Mouse (Mus musculus): ENCODE measurements around the gene Cyp4f17. TPM values are rescaled to one million over a fixed set of nuclear protein-coding genes. Genes with fewer than 3 reads are reported as not detected.

Gene Cyp4f17
- 4.1 and 5.8 TPM in 2 replicates for polyA plus RNA-seq (2014; fragmentation: Nextera tagmentation; extraction: Ambion mirVana)

GRCm38 (mm10) chr17:32505851-32506728 lies at the start of gene Cyp4f17:
Gene Cyp4f17 (plus strand): TSS chr17:32506050.
- H3K36me3 ChIP-seq (ENCODE audit: control insufficient read depth, insufficient read depth, low read length), result no peaks in the 10 kb centered on the region
- H3K27ac ChIP-seq (ENCODE audit: low read depth, low read length), result peak within 1 kb of the TSS; percentile 68
- WGBS, result under 1% methylated on average over 30 of the region's 30 CpGs
- peak within 1 kb of the TSS; percentile 67 for H3K9ac ChIP-seq (ENCODE audit: low read length)
- peak within 1 kb of the TSS; percentile 83 for H3K4me2 ChIP-seq (ENCODE audit: low read length)
- no peaks in the 10 kb centered on the region for H3K27me3 ChIP-seq (replicated peaks; ENCODE audit: control insufficient read depth, insufficient read depth, low read length)
- peak within 1 kb of the TSS; percentile 43 for H3K4me3 ChIP-seq (ENCODE audit: low read depth, low read length)
- peak; percentile 69 for DNase-seq (ENCODE audit: low spot score)
- ATAC-seq, result peak; percentile 92
- no peaks in the 10 kb centered on the region for H3K9me3 ChIP-seq (replicated peaks; ENCODE audit: control insufficient read depth, low read length)
- peaks cover 5% of the 10 kb centered on the region for H3K4me1 ChIP-seq (ENCODE audit: control insufficient read depth, insufficient read depth, low read length)

GRCm38 (mm10) chr17:32468494-32468893 lies 37.4 kb upstream of the Cyp4f17 start:
- Histone ChIP-seq H3K9ac (ENCODE audit: low read length) (no peak overlapping the region), H3K9me3 (replicated peaks; ENCODE audit: control insufficient read depth, low read length) (no peaks in the 10 kb centered on the region), H3K36me3 (ENCODE audit: control insufficient read depth, insufficient read depth, low read length) (no peaks in the 10 kb centered on the region), H3K4me2 (ENCODE audit: low read length) (no peak overlapping the region), H3K27me3 (replicated peaks; ENCODE audit: control insufficient read depth, insufficient read depth, low read length) (no peaks in the 10 kb centered on the region), H3K4me3 (ENCODE audit: low read depth, low read length) (no peak overlapping the region), H3K4me1 (ENCODE audit: control insufficient read depth, insufficient read depth, low read length) (no peaks in the 10 kb centered on the region), H3K27ac (ENCODE audit: low read depth, low read length) (no peak overlapping the region)
- whole genome bisulfite sequencing, result 61% methylated on average over 7 of the region's 7 CpGs
- DNase-seq (ENCODE audit: low spot score) (no peak), ATAC-seq (no peak)

- ATAC-seq (no peak), DNase-seq (ENCODE audit: low spot score) (no peak)
- Histone ChIP-seq H3K9me3 (replicated peaks; ENCODE audit: control insufficient read depth, low read length) (no peaks in the 10 kb centered on the region), H3K9ac (ENCODE audit: low read length) (no peak overlapping the region), H3K4me3 (ENCODE audit: low read depth, low read length) (no peak overlapping the region), H3K27me3 (replicated peaks; ENCODE audit: control insufficient read depth, insufficient read depth, low read length) (no peaks in the 10 kb centered on the region), H3K4me1 (ENCODE audit: control insufficient read depth, insufficient read depth, low read length) (no peaks in the 10 kb centered on the region), H3K27ac (ENCODE audit: low read depth, low read length) (no peak overlapping the region), H3K36me3 (ENCODE audit: control insufficient read depth, insufficient read depth, low read length) (no peaks in the 10 kb centered on the region), H3K4me2 (ENCODE audit: low read length) (no peak overlapping the region)
- WGBS, result 90% methylated on average over 4 of the region's 4 CpGs
Observed at GRCm38 (mm10) chr17:32470795-32471194, 35.1 kb upstream of the Cyp4f17 start.

GRCm38 (mm10) chr17:32472176-32472575 lies 33.7 kb upstream of the Cyp4f17 start:
- no peaks in the 10 kb centered on the region for H3K27me3 ChIP-seq (replicated peaks; ENCODE audit: control insufficient read depth, insufficient read depth, low read length)
- no peak overlapping the region for H3K4me2 ChIP-seq (ENCODE audit: low read length)
- H3K4me3 ChIP-seq (ENCODE audit: low read depth, low read length), result no peak overlapping the region
- no peak overlapping the region for H3K27ac ChIP-seq (ENCODE audit: low read depth, low read length)
- no peak overlapping the region for H3K9ac ChIP-seq (ENCODE audit: low read length)
- 70% methylated on average over 7 of the region's 7 CpGs for WGBS
- H3K4me1 ChIP-seq (ENCODE audit: control insufficient read depth, insufficient read depth, low read length), result no peaks in the 10 kb centered on the region
- no peaks in the 10 kb centered on the region for H3K9me3 ChIP-seq (replicated peaks; ENCODE audit: control insufficient read depth, low read length)
- no peaks in the 10 kb centered on the region for H3K36me3 ChIP-seq (ENCODE audit: control insufficient read depth, insufficient read depth, low read length)
- ATAC-seq, result no peak
- DNase-seq (ENCODE audit: low spot score), result no peak

- Histone ChIP-seq H3K4me3 (ENCODE audit: low read depth, low read length) (no peak overlapping the region), H3K27ac (ENCODE audit: low read depth, low read length) (no peak overlapping the region), H3K9ac (ENCODE audit: low read length) (no peak overlapping the region), H3K36me3 (ENCODE audit: control insufficient read depth, insufficient read depth, low read length) (no peaks in the 10 kb centered on the region), H3K27me3 (replicated peaks; ENCODE audit: control insufficient read depth, insufficient read depth, low read length) (no peaks in the 10 kb centered on the region), H3K9me3 (replicated peaks; ENCODE audit: control insufficient read depth, low read length) (no peaks in the 10 kb centered on the region), H3K4me2 (ENCODE audit: low read length) (no peak overlapping the region), H3K4me1 (ENCODE audit: control insufficient read depth, insufficient read depth, low read length) (no peaks in the 10 kb centered on the region)
- DNase-seq (ENCODE audit: low spot score) (no peak), ATAC-seq (no peak)
- WGBS, result 85% methylated on average over 5 of the region's 5 CpGs
Observed at GRCm38 (mm10) chr17:32474954-32475560, 30.8 kb upstream of the Cyp4f17 start.

- ATAC-seq (no peak), DNase-seq (ENCODE audit: low spot score) (no peak)
- H3K4me2 ChIP-seq (ENCODE audit: low read length), result no peak overlapping the region
- H3K9me3 ChIP-seq (replicated peaks; ENCODE audit: control insufficient read depth, low read length), result no peaks in the 10 kb centered on the region
- H3K9ac ChIP-seq (ENCODE audit: low read length), result no peak overlapping the region
- no peak overlapping the region for H3K27ac ChIP-seq (ENCODE audit: low read depth, low read length)
- WGBS, result 92% methylated on average over 1 of the region's 1 CpGs
- H3K27me3 ChIP-seq (replicated peaks; ENCODE audit: control insufficient read depth, insufficient read depth, low read length), result no peaks in the 10 kb centered on the region
- no peaks in the 10 kb centered on the region for H3K36me3 ChIP-seq (ENCODE audit: control insufficient read depth, insufficient read depth, low read length)
- H3K4me3 ChIP-seq (ENCODE audit: low read depth, low read length), result no peak overlapping the region
- no peaks in the 10 kb centered on the region for H3K4me1 ChIP-seq (ENCODE audit: control insufficient read depth, insufficient read depth, low read length)
Observed at GRCm38 (mm10) chr17:32477204-32477603, 28.6 kb upstream of the Cyp4f17 start.

GRCm38 (mm10) chr17:32478727-32479126 lies 27.1 kb upstream of the Cyp4f17 start:
- no peak overlapping the region for H3K27ac ChIP-seq (ENCODE audit: low read depth, low read length)
- H3K9me3 ChIP-seq (replicated peaks; ENCODE audit: control insufficient read depth, low read length), result no peaks in the 10 kb centered on the region
- H3K27me3 ChIP-seq (replicated peaks; ENCODE audit: control insufficient read depth, insufficient read depth, low read length), result no peaks in the 10 kb centered on the region
- no peak overlapping the region for H3K4me2 ChIP-seq (ENCODE audit: low read length)
- WGBS, result 65% methylated on average over 2 of the region's 2 CpGs
- H3K9ac ChIP-seq (ENCODE audit: low read length), result no peak overlapping the region
- no peaks in the 10 kb centered on the region for H3K4me1 ChIP-seq (ENCODE audit: control insufficient read depth, insufficient read depth, low read length)
- H3K36me3 ChIP-seq (ENCODE audit: control insufficient read depth, insufficient read depth, low read length), result no peaks in the 10 kb centered on the region
- H3K4me3 ChIP-seq (ENCODE audit: low read depth, low read length), result no peak overlapping the region
- ATAC-seq, result no peak
- no peak for DNase-seq (ENCODE audit: low spot score)

- no peaks in the 10 kb centered on the region for H3K4me1 ChIP-seq (ENCODE audit: control insufficient read depth, insufficient read depth, low read length)
- ATAC-seq (no peak), DNase-seq (ENCODE audit: low spot score) (peak; percentile 23)
- H3K4me2 ChIP-seq (ENCODE audit: low read length), result no peak overlapping the region
- H3K4me3 ChIP-seq (ENCODE audit: low read depth, low read length), result no peak overlapping the region
- no peak overlapping the region for H3K9ac ChIP-seq (ENCODE audit: low read length)
- no peaks in the 10 kb centered on the region for H3K9me3 ChIP-seq (replicated peaks; ENCODE audit: control insufficient read depth, low read length)
- no peaks in the 10 kb centered on the region for H3K27me3 ChIP-seq (replicated peaks; ENCODE audit: control insufficient read depth, insufficient read depth, low read length)
- WGBS, result 27% methylated on average over 8 of the region's 8 CpGs
- H3K36me3 ChIP-seq (ENCODE audit: control insufficient read depth, insufficient read depth, low read length), result no peaks in the 10 kb centered on the region
- H3K27ac ChIP-seq (ENCODE audit: low read depth, low read length), result no peak overlapping the region
Observed at GRCm38 (mm10) chr17:32479554-32480506, 26.0 kb upstream of the Cyp4f17 start.

Measured in forebrain, embryonic 14.5 days (tissue).